Mouse (Mus musculus) embryonic stem cell, embryonic (primary cell): ENCODE measurements at regions not wholly inside any gene's neighbourhood (a gene's known extent, or its start where the extent isn't known, plus 50 kb on each side); places are given as distances from the start of the nearest gene placed in this dataset.
"Not testable (repeated sequence)": the region's sequence is repeated elsewhere in the genome, so short reads cannot be mapped to it uniquely, and the experiment has no call there.

Source experiments
- CTCF ChIA-PET, 4 experiments: fragments of 300-600 bp in 2 of 4; fragments of 350-600 bp in 2 of 4; sonication (Branson Sonifier 250); formaldehyde crosslinking; loops; one replicate each; lab custom pipeline; 2022; ENCODE audit warnings: inconsistent platforms in 2 of 4; lab: Charles Lee
- POLR2A ChIA-PET, 4 experiments: fragments of 300-600 bp in 2 of 4; fragments of 350-600 bp in 2 of 4; sonication (Branson Sonifier 250); formaldehyde crosslinking; loops; one replicate each; lab custom pipeline; 2022; ENCODE audit warnings: antibody characterized with exemption in 4 of 4, inconsistent platforms in 1 of 4; lab: Charles Lee

DNA sequence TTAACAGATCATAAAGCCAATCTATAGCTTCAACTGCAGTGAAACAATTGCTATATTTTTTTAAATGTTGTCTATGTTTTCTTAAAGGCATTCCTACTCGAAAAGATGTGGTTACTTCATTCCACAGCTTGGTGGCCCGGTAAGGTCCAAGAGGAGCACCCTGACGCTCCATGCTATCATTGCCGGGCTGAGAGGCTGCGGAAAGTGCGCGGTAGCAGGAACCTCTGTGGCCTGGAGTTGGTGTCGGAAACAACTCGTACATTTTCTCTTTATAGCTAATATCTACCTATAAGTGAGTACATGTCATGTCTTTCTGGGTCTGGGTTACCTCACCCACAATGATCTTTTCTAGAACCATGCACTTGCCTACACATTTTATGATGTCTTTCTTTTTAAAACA, 371.2 kb upstream of the Gabra5 start:
- CTCF ChIA-PET = interaction anchor here in 1 of 4 experiments (1.0 kb wide), 1 partner anchor 152 kb away, joined by 3 read pairs; no protein-coding TSS in a partner anchor
- POLR2A ChIA-PET = not testable (repeated sequence)
